Mouse (Mus musculus): Measurements from ENCODE around the gene Clasp2.

Clasp2 gene

GRCm38 (mm10) chr9:113930534-113931374, 189.5 kb downstream of the Clasp2 start, which contains the start of gene Ubp1:
Ubp1 (plus strand) TSS chr9:113930934.
- DNase-seq (ENCODE audit: low read depth in 2 of 2, low spot score in 2 of 2): peak; percentile 90 to 91

GRCm38 (mm10) chr9:113931375-113932099, 190.3 kb downstream of the Clasp2 start:
- peak; percentile 9 to 20 for DNase-seq (ENCODE audit: low read depth in 2 of 2, low spot score in 2 of 2)

- DNase-seq (ENCODE audit: low read depth in 2 of 2, low spot score in 2 of 2): peak; percentile 2 to 14
Measured at GRCm38 (mm10) chr9:113932100-113932470, 190.8 kb downstream of the Clasp2 start.

DNA sequence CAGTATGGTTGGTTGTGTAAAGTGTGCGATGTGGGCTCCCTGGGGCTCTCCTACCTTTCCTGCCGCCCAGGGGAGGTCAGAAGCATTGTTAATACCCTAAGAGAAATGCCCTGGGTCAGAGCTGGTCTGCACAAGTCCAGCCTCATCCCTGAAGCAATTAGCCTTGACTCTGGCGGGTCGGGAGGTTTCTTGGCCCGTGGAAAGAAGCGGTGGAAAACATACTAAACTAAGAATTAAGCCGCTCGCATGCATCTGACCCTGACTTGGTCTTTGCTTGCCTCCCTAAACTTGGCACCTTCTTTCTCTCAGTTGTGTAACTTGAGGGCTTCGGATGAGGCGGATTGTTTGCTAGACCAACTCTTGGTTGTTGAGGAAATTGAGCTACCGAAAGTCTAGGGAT, 191.2 kb downstream of the Clasp2 start:
- DNase-seq (ENCODE audit: low read depth in 2 of 2, low spot score in 2 of 2): no peak

- no peak for DNase-seq (ENCODE audit: low read depth in 2 of 2, low spot score in 2 of 2)
Measured at GRCm38 (mm10) chr9:113935638-113936037, 194.4 kb downstream of the Clasp2 start.

GRCm38 (mm10) chr9:113939063-113939850, 198.0 kb downstream of the Clasp2 start:
- no peak for DNase-seq (ENCODE audit: low read depth in 2 of 2, low spot score in 2 of 2)

GRCm38 (mm10) chr9:113941103-113941805, 200.0 kb downstream of the Clasp2 start:
- no peak for DNase-seq (ENCODE audit: low read depth in 2 of 2, low spot score in 2 of 2)

- DNase-seq (ENCODE audit: low read depth in 2 of 2, low spot score in 2 of 2): no peak
Measured at GRCm38 (mm10) chr9:113943372-113943771, 202.1 kb downstream of the Clasp2 start.

DNA sequence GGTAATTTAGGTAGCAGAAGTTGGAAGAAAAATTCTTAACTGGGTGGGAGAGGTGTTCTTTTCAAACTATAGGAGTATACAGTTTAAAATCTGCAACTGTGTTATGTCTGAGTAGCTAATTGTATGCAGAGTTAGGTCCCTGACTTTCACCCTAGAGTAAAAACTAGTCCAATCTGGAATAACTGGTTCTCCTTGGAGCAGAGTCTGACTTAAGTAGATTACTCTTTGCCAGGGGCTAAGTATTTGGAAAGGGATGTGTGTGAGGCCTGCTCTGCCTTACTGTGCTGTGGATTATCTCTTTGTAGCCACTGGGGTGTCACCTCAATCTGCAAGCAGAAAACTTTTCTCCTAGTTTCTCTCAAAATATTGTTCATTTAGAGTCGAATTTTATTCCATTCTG, 205.9 kb downstream of the Clasp2 start:
- no peak for DNase-seq (ENCODE audit: low read depth in 2 of 2, low spot score in 2 of 2)

GRCm38 (mm10) chr9:113957777-113958176, 216.5 kb downstream of the Clasp2 start:
- DNase-seq (ENCODE audit: low read depth in 2 of 2, low spot score in 2 of 2): no peak

- no peak for DNase-seq (ENCODE audit: low read depth in 2 of 2, low spot score in 2 of 2)
Measured at GRCm38 (mm10) chr9:113963718-113964117, 222.4 kb downstream of the Clasp2 start.

DNA sequence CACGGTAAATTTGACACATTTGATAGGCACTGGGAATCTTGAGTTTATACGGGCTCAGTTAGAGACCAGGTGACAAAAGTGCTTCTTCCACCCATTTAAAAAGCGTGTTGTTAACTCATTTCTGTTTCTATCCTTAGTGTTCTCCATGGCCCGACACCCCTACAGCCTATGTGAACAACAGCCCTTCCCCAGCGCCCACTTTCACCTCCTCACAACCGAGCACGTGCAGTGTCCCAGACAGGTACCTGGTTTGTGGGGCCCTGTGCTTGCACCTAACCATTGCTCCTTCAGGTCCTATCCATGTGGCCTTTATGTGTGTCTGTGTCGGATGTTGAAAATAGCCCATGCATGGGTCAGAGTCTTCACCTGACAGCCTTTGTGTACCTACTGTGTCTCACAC, 223.1 kb downstream of the Clasp2 start:
- DNase-seq (ENCODE audit: low read depth in 2 of 2, low spot score in 2 of 2): no peak

- DNase-seq (ENCODE audit: low read depth in 2 of 2, low spot score in 2 of 2): no peak
Measured at GRCm38 (mm10) chr9:113966838-113967237, 225.6 kb downstream of the Clasp2 start.

GRCm38 (mm10) chr9:113968967-113969366, 227.7 kb downstream of the Clasp2 start:
- no peak for DNase-seq (ENCODE audit: low read depth in 2 of 2, low spot score in 2 of 2)
